Mouse (Mus musculus) G1E (cell line): ENCODE data around the gene Ldlr. TPM values are rescaled to one million over a fixed set of nuclear protein-coding genes. Genes with fewer than 3 reads are reported as not detected.
"Not testable (repeated sequence)": the region's sequence is repeated elsewhere in the genome, so short reads cannot be mapped to it uniquely, and the experiment has no call there.

Experiments used
- ATAC-seq: 2 replicates; pipeline ENCODE4 v1.8.0; 2016; ENCODE audit warnings: mild to moderate bottlenecking; ENCODE audit not compliant: insufficient number of reproducible peaks, poor library complexity, low FRiP score, severe bottlenecking; ENCODE audit errors: extremely low read depth
- DNase-seq: peaks from one replicate; pipeline ENCODE4 v3.0.0; 2012; ENCODE audit warnings: low spot score
- H3K27me3 ChIP-seq: 2 replicates; pipeline ENCODE4 v1.6.1; 2012; ENCODE audit warnings: mild to moderate bottlenecking, low read length, inconsistent platforms; ENCODE audit not compliant: insufficient read depth
- H3K36me3 ChIP-seq: replicated peaks from 2 replicates; pipeline ENCODE3; 2012; ENCODE audit warnings: mild to moderate bottlenecking, inconsistent platforms
- H3K4me1 ChIP-seq: 2 replicates; pipeline ENCODE4 v1.6.1; 2012; ENCODE audit warnings: low read depth, low read length, inconsistent platforms, mixed read lengths; ENCODE audit not compliant: insufficient read depth
- H3K4me3 ChIP-seq: 2 replicates; pipeline ENCODE4 v1.5.1; 2012; ENCODE audit warnings: low read depth, mild to moderate bottlenecking, inconsistent platforms, low read length, moderate library complexity, mixed read lengths
- H3K9me3 ChIP-seq: replicated peaks from 2 replicates; pipeline ENCODE4 v1.6.1; 2012; ENCODE audit warnings: inconsistent platforms
- CTCF ChIP-seq: IDR thresholded peaks from 2 replicates; pipeline ENCODE4 v1.5.1; 2012; ENCODE audit warnings: low read depth, low read length, inconsistent platforms, mixed read lengths
- GATA1 ChIP-seq: IDR thresholded peaks from 2 replicates; pipeline ENCODE4 v1.6.1; 2012; ENCODE audit warnings: borderline replicate concordance, low read length, inconsistent platforms, mixed read lengths
- GATA2 ChIP-seq: IDR thresholded peaks from 2 replicates; pipeline ENCODE4 v1.6.1; 2012; ENCODE audit warnings: low read depth, low read length, inconsistent platforms, borderline replicate concordance
- POLR2AphosphoS5 ChIP-seq: IDR thresholded peaks from 2 replicates; pipeline ENCODE4 v1.6.1; 2012; ENCODE audit warnings: low read depth, low read length, inconsistent platforms; ENCODE audit not compliant: insufficient replicate concordance
- TAL1 ChIP-seq: conservative IDR thresholded peaks from 2 replicates; pipeline ENCODE4 v1.6.1; 2012; ENCODE audit warnings: low read depth, low read length, inconsistent platforms, mixed read lengths
- polyA plus RNA-seq: library from polyadenylated mRNA; stranded (reverse); fragments of >175 nt; gene quantifications from 2 replicates; pipeline ENCODE4 v1.2.3, GENCODE M21; 2012
- total RNA-seq, 2 experiments: library from RNA; stranded (forward) in 1 of 2; stranded (reverse) in 1 of 2; fragments of 200-1000 nt in 1 of 2; fragments of >200 nt in 1 of 2; fragmentation: Nextera tagmentation in 1 of 2; gene quantifications; 2 replicates each; pipeline ENCODE4 v1.2.3; 2014 to 2017

Ldlr gene
- total and polyA plus RNA-seq, 3 experiments: 21.9 to 52.1 (median 37.5) TPM

GRCm38 (mm10) chr9:21690031-21690430, 33.3 kb upstream of the Ldlr start:
- Histone ChIP-seq H3K36me3 (peaks cover 96% of the 10 kb centered on the region), H3K4me1 (no peaks in the 10 kb centered on the region; the same call in 1 of the 2 replicates), H3K27me3 (no peaks in the 10 kb centered on the region), H3K4me3 (no peak overlapping the region), H3K9me3 (no peaks in the 10 kb centered on the region)
- DNase-seq (no peak), ATAC-seq (no peak)
- TF ChIP-seq POLR2AphosphoS5: no peak
- no peak for TF ChIP-seq CTCF
- TF ChIP-seq GATA2: no peak
- no peak for TF ChIP-seq GATA1
- TF ChIP-seq TAL1: no peak

- TF ChIP-seq GATA2: no peak
- no peaks in the 10 kb centered on the region; the same call in 1 of the 2 replicates for H3K4me1 ChIP-seq
- no peaks in the 10 kb centered on the region for H3K9me3 ChIP-seq
- no peak for ATAC-seq
- no peak for DNase-seq
- H3K4me3 ChIP-seq: no peak overlapping the region
- no peaks in the 10 kb centered on the region for H3K27me3 ChIP-seq
- peaks cover 96% of the 10 kb centered on the region for H3K36me3 ChIP-seq
Measured at GRCm38 (mm10) chr9:21691862-21692261, 31.4 kb upstream of the Ldlr start.

GRCm38 (mm10) chr9:21692491-21692890, 30.8 kb upstream of the Ldlr start:
- no peak for TF ChIP-seq TAL1
- TF ChIP-seq CTCF: no peak
- TF ChIP-seq POLR2AphosphoS5: no peak
- TF ChIP-seq GATA2: no peak
- no peak for TF ChIP-seq GATA1
- ATAC-seq (no peak), DNase-seq (no peak)
- Histone ChIP-seq H3K27me3 (no peaks in the 10 kb centered on the region), H3K4me1 (peaks cover 3% of the 10 kb centered on the region; the same call in 1 of the 2 replicates), H3K9me3 (no peaks in the 10 kb centered on the region), H3K36me3 (peaks cover 96% of the 10 kb centered on the region), H3K4me3 (no peak overlapping the region)

GRCm38 (mm10) chr9:21694071-21694470, 29.2 kb upstream of the Ldlr start:
- Histone ChIP-seq H3K9me3 (no peaks in the 10 kb centered on the region), H3K36me3 (peaks cover 95% of the 10 kb centered on the region), H3K4me1 (peaks cover 7% of the 10 kb centered on the region), H3K4me3 (no peak overlapping the region), H3K27me3 (no peaks in the 10 kb centered on the region)
- DNase-seq (no peak), ATAC-seq (no peak)
- TF ChIP-seq GATA2 (no peak), POLR2AphosphoS5 (no peak), GATA1 (no peak), TAL1 (no peak), CTCF (no peak)

GRCm38 (mm10) chr9:21695229-21695792, 28.0 kb upstream of the Ldlr start:
- no peak for DNase-seq
- ATAC-seq: no peak
- Histone ChIP-seq H3K27me3 (no peaks in the 10 kb centered on the region; the same call in 1 of the 2 replicates), H3K4me3 (no peak overlapping the region), H3K36me3 (peaks cover 96% of the 10 kb centered on the region), H3K9me3 (no peaks in the 10 kb centered on the region), H3K4me1 (peaks cover 7% of the 10 kb centered on the region)
- TF ChIP-seq POLR2AphosphoS5 (no peak), GATA2 (no peak), TAL1 (no peak), CTCF (no peak), GATA1 (no peak)

- no peak for ATAC-seq
- H3K36me3 ChIP-seq: peaks cover 99% of the 10 kb centered on the region
- H3K9me3 ChIP-seq: no peaks in the 10 kb centered on the region
- H3K4me3 ChIP-seq: no peak overlapping the region
- DNase-seq: no peak
- H3K27me3 ChIP-seq: no peaks in the 10 kb centered on the region; the same call in 1 of the 2 replicates
- TF ChIP-seq CTCF: no peak
- no peak for TF ChIP-seq POLR2AphosphoS5
- TF ChIP-seq GATA2: no peak
- TF ChIP-seq GATA1: no peak
- H3K4me1 ChIP-seq: peaks cover 7% of the 10 kb centered on the region
Measured at GRCm38 (mm10) chr9:21697121-21697520, 26.2 kb upstream of the Ldlr start.

GRCm38 (mm10) chr9:21699280-21699679, 24.0 kb upstream of the Ldlr start:
- not testable (repeated sequence) for H3K4me3 ChIP-seq, ATAC-seq, H3K4me1 ChIP-seq, DNase-seq, H3K27me3 ChIP-seq, H3K9me3 ChIP-seq
- H3K36me3 ChIP-seq: peaks cover 99% of the 10 kb centered on the region
